Mouse (Mus musculus) testis, postnatal 10 days (tissue): ENCODE results near the gene Gps2.
"Not testable (repeated sequence)": the region's sequence is repeated elsewhere in the genome, so short reads cannot be mapped to it uniquely, and the experiment has no call there.

Experiments used
- DNase-seq: peaks from one replicate; pipeline ENCODE4 v3.0.0; 2021; ENCODE audit warnings: low spot score

The Gps2 gene

DNA sequence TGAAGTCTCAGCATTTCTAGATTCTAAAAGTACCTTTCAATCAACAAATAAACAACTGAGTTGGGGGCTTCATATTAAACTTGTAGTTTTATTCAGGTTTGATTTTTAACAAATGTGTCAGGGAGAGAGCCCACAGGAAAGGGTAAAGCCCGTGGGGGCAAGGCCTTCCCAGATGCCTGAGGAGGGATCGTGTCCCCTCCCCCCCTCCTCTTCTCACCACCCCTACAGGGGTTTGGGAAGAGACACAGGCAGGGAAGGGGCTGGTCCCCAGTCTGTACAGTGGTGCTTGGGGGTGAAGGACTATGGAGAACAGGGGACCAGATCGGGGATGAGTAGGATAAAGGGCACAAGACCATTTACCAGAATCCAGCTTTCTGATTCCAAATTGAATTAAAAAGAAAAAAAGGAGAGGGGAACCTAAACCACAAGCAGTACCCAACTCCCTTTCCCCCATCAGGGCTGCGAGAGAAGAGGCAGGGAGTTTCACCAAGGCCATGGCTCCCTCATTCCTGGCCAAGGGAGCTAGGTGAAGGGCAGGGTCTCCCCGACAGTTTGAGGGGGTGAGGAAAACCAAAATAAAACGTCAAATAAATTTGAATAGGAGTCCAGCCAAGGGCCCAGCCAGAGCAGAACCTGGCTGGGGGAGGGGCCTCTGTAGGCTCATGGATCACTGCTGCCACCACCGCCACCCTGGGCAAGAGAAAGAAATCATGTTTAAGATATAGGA lies 3.1 kb downstream of the Gps2 start:
- not testable (repeated sequence) for DNase-seq

DNA sequence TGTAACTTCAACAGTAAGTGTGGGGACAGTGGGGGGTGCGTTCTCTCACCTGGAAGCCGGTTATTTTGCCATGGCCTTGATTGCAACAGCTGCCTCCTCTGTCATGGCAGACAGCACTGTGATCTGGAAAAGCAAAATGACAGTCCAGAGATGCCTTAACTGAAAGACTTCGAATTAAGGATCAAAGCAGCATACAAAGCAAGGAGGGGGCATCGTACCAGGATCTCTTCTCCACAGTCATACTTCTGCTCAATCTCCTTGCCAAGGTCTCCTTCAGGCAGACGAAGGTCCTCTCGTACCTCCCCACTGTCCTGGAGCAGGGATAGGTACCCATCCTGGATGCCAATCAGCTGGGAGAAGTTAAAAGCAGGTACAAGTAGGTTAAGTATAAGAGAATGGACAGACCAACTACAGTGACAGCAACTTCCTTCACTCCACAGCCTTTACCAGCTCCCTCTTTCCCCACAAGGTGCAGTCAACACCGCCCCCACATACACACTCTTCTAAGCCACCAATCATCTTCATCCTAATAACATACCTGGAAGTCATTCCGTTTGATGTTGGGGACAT lies 3.8 kb downstream of the Gps2 start:
- DNase-seq: no peak

DNA sequence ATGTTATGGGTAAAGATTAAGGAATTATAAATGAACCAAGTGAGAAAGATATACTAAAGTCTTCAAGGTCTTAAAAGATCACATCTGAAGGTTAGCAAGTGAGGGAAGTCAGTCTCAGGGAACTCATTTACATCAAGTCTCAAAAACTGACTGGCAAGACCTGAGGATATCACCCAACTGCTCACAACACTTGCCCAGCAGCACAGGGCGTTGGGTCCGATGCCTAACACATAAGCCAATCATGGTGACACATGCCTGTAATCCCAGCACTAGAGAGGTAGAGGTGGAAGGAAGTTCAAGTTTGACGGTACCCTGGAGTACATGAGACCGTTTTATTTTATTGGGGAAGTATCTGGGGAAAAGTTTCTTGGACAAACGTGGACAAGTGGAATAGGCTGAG lies 4.4 kb downstream of the Gps2 start:
- DNase-seq: no peak

DNA sequence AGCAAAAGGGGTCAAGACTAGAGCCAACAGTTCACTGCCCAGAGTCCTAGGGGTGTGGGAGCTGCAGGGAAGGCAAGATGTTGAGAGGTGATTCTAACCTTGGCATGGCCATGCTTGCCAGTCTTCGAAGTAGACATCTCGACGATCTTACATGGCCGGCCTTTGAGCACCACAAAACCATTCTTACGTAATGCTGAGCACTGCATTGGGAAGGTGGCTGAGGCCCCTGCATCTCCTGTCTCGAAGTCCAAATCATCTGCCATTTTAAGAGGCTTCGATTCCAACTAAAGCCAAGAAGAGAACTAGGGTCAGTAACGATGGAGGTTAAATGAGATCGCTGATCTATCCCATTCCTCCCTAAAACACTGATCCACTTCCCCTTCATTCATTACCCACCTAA lies 5.4 kb downstream of the Gps2 start:
- no peak for DNase-seq

DNA sequence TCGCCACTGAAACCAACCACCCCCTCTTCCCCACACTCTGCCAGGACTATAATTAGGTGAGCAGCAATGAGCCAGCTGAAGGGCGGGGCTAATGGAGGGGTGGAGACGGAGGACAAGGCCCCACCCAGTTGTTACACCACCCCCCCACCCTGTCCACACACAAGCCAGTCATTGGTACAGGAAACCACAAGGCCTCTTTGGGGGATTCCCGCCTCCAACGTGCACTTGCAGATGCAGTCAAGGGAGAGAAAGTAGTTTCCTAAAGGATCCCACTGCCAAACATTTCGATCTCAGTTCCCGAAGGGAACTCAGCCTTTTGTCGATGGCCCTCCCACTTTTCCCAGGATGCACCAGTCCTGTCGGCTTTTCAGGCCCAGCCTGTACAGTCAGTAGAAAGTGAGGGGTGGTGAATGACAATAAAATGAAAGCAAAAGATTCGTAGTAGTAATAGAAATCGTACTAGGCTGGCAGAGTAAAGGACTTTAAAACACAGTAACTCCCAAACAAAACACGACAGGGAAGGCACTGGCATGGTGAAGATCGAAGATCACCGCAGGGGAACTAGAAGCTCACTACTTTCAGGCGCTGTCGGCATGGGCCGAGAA lies 6.1 kb downstream of the Gps2 start:
- peak; percentile 85 for DNase-seq

DNA sequence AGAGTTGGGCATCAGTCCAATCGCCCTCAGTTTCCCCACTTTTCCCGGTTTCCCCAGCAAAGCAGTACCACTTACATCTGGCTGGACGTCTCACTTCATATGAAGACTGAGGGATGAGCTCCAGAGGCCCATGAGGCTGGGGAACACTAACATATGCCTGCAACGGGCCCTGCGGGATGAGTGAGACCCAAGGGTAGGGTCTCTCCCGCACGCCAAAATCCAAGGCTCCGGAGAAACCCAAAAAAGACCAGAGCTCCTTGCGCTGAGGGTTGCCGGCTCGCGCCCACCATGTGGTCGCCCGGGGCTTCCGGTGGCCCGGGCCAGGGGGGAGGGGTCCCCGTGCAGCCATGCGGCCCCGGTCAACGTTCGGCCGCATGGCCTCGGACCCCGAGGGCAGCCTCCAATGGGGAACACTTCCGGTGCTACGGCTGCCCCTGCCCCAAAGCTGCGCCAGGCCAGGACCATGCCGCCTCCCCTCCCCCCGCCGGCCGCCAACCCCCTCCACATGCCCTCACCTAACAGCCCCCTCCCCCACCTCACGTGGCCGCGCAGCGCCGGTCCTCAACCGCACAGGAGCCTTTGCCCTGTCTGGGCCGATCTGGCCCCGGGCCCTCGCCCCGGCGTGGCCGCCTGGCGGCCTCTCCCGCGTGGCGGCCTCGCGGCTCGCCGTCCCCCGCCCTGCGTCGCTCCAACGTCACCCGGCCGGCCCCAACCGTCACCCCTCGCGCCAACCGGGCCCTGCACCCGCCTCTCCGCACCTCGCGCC lies 6.8 kb downstream of the Gps2 start:
- DNase-seq: peak; percentile 86

DNA sequence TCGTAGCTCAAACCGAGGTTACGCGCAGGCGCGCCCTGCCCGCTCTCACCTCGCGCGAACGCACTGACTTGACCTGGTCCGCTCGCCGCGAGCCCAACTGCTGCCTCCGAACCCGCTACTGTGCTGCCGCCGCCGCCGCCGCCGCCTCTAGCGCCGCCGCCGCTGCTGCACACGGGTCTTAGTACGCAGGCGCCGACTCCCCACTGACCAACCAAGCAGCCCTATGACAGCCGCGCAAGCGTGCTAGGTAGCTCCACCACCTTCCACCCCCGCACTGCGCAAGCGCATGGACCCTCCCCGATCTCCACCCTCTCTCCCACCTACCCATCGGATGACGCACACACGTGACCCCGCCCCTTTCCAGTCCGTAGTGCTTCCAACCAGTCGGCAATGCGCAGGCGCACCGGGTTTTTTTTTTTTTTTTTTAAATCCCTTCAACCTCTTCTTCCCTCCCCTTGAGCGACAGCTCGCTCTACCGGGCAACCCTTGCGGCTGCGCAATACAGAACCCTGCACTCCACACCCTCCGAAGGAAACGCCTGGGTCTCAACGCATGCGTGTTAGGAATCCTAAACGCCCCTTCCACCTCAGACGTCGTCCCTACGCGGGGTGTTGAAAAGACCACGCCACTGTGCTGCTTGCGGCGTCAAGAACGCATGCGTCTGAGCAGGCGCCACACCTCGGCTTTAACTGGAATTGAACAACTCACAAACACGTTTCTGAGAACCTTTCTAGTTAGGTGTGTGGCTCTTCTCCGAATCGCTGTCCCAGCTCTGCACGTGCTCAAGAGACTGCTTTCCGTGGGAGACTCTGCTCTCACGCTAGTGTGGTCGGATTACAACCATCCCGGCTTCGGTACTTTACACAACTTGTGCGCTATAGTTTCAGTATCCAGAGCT lies 7.7 kb downstream of the Gps2 start, which contains the start of gene Eif5a:
Gene Eif5a (minus strand): TSS at position 845 of the 898 bp plus-strand sequence.
- DNase-seq: peak; percentile 100

DNA sequence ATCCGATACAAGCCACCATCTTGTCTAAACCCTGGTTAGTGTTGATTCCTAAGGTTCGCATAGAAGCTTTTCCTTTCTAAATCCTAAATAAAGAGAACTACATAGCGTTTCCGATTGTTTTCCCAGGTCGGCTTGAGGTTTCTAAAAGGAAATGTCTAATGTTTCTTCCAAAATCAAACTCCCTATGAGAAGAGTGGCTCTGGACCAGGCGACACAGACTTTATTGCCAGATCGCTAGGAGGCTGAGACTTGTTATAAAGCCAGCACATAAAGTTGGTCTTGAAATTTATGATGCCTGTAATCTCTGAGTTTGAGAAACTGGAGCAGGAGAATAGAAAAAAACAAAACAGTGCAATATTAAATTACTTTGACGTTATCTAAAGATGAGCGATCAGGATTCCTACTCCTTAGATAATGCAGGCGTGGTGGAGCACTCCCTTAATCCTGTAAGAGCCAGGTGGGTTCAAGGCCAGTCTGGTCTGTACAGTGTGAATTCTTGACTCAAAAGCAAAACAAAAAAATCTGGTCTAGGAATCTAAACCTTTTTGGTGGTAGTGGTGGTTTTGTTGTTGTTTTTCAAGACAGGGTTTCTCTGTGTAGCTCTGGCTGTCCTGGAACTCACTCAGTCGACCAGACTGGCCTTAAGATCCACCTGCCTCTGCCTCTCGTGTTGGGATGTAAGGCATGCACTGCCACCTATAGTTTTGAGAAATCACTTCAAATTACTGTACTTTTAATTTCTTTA lies 8.5 kb downstream of the Gps2 start:
- DNase-seq: no peak

DNA sequence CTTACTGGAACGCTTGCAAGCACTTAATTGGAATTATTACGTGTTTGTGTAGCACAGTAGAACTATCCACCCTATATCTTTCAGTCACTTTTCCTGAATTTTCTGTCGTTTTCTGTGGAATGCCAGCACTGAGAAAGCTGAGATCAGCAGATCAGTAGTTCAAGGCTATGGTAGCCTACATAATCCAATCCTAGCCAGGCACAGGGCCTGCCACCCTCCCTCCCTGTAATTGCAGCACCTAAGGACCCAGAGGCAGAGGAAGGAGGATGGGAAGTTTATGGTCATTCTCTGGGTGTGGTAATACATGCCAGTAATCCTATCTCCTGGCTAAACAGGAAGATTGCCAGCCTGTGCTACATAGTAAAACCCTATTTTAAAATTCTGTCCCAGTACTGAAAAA lies 9.1 kb downstream of the Gps2 start:
- DNase-seq: no peak

DNA sequence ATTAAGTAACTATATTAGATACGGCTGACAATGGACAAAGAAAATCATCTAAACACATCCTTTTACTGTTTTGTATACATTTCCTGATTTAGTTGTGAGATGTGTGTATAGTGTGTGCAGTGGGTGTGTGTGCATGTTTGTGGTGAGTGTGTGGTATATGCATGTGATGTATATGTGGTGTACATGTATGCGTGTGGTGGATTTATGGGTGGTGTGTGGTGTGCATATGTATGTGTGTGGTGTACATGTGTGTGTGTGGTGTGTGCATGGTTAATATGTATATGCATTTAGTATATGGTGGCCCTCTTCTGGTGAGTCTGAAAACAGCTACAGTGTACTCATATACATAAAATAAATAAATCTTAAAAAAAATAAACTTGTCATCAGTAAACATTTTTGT lies 13.8 kb downstream of the Gps2 start:
- no peak for DNase-seq

DNA sequence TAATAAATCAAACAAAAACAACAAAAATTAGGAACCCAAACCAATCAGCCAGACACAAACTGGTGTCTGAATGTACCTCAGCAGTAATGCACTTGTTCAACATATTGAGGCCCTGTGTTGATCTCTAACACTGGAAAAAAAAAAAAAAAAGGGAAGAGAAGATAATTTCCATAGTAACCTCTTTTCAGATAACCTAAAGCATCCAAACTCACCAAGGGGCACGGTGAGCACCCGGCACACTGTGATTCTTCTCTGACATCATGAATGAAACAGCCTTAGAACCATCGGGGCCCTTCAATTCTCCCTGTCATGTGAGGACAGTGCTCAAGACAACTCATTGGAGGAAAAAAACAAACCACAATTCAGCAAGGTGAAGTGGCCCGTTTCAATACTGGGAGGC lies 16.0 kb downstream of the Gps2 start:
- no peak for DNase-seq

DNA sequence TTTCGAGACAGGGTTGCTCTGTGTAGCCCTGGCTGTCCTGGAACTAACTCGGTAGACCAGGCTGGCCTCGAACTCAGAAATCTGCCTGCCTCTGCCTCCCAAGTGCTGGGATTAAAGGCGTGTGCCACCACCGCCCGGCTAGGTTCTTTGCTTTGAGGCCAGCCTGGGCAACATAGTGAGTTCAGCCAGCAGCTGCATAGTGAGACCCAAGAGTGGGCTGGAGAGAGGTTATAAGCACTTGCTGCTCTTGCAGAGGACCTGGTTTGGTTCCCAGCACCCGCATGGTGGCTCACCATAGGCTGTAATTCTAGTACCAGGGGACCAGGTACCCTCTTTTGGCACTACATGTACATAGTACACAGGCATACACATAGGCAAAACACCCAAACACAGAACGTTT lies 16.5 kb downstream of the Gps2 start:
- DNase-seq: not testable (repeated sequence)

DNA sequence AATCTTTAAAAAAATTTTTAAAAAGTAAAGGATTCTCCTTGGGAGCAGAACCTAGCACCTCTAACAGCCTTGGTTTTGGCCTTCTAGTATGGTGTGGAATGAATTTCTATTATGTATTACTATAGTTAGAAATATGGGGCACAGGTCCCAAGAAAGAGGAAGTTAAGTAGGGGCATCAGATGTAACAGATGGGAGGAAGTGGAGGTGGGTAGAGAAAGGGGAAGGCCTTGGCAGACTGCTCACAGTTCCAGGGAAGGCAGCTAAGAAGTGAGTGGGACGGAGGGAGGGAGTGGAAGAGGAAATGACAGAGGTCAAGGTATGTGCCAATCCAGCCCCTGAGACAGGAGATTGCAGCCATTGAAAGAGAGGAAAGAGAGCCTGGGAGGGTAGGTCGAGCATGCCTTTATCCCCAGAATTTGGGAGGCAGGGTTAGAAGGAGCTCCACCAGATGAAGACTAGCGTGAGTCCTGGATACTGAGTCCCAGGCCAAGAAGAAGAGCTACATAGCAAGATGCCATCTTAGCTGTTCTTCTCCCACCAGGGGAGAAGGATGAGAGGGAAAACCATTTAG lies 17.4 kb downstream of the Gps2 start:
- DNase-seq: no peak

DNA sequence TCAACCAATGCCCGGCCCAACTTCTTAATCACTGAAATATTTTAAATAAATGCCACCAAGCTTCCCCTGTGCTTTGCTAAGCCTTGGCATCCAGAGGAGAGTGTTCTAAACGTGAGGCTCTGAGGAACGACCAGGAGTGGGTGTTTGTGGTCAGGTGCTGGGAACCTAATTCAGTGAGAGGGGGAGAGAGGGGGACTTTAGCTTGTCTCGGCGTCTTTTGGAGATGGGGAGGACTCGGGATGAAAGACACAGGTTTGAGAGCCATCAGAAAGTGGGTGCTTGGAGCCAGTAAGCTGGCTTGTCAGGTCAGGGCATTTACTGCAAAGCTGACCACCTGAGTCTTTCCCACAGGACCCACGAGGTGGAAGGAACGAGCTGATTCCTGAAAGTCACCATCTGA lies 18.1 kb downstream of the Gps2 start:
- DNase-seq: no peak

DNA sequence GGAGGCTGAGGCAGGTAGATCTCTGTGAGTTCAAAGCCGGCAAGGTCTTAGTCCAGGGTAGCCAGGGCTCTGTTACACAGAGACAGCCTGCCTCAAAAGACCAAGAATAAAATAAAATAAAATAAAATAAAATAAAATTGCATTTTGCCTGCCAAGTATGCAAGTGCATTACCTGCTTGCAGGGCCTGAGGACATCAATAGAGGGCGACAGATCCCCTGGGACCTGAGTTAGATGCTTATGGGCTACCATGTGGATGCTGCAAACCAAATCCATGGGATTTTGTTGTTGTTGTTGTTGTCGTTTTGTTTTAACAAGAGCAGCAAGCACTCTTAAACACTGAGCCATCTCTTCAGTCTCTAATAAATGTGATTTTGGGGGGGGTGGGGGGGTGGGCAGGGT lies 18.6 kb downstream of the Gps2 start:
- no peak for DNase-seq

DNA sequence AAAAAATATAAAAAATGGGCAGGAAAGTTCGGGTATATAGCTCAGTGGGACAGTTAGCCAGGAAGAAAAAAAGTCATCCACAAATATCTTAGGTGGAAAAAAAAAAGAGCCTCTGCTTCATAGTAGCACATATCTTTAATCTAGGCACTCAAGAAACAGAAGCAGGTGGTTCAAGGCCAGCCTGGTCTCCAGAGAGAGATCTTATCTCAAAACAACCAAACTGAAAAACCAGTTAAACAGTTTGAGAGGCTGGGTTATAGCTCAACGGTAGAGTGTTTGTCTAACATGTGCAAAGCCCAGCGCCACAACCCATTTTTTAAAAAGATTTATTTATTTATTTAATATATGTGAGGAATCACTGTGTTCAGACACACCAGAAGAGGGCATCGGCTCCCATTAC lies 19.4 kb downstream of the Gps2 start:
- DNase-seq: no peak

DNA sequence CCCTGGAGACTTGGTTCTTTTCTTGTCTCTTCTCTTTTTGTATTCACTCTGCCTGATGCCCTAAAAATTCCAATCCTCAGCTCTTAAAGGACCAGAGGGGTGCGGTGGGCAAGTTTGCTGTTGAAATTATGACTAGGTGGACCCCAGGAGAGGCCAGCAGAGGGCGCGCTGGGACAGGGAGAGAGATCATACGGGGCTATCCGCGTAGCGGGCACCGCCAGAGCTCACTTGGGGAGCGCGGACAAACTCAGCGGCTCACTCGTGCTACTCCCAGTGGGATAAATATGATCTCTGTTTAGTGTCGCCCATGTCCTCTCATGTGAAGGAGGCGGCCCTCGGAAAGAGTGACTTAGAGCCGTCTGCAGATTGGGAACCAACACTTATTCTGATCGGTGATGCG lies 20.5 kb downstream of the Gps2 start:
- peak; percentile 99 for DNase-seq

DNA sequence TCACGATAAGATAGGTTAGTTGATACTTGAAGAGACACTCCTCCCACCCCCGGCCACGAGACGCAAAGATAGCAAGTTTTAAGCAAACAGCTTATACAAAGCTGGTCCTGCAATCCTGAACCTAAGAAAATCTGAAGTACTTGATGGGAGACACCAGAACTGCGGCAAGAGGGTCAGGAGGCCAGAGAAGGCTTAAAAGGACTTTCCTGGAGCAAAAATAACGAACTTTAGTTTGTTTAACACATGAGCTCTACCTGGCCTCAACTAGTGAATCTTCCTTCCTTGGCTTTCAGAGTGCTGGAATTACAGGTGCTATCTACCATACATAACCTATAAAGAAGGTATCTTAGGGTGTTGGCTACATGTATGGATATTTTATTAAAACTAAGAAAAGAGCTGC lies 21.0 kb downstream of the Gps2 start:
- DNase-seq: no peak

DNA sequence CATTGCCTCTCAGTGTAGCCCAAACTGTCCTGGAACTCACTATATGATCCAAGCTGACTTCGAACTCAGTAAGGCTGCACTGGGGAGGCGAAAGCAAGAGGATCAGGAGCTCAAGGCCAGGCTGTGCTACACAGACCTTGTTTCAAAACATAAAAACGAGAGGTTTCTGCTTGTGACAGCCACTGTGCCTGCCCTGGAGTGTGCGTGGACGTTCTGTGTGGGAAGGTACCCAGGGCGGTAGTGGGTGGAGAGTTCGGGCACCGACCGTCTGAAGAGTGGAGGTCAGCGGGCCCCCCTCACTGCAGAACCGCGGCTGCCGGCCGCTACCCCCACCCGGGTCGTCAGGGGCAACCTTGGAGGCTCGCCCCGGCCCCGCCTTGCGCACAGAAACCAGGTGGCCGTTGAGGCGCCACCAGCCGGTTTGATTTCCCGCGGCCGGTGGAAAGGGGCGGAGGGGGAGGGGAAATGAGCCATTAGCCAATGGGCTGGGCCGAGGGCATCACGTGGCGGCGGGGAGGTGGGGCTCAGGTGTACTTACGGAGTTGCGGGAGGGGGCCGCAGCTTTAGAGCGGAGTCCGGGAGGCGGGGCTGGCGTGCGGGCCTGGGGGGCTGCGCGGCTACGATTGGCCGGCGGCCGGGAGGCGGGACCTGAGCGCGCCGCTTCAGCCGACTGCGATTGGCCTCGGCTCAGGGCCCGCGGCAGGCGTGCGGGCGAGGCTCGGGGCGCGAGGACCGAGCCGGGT lies 21.6 kb downstream of the Gps2 start, which contains the start of gene Ybx2:
Gene Ybx2 (plus strand): TSS at position 660 of the 743 bp plus-strand sequence.
- DNase-seq: peak; percentile 93

DNA sequence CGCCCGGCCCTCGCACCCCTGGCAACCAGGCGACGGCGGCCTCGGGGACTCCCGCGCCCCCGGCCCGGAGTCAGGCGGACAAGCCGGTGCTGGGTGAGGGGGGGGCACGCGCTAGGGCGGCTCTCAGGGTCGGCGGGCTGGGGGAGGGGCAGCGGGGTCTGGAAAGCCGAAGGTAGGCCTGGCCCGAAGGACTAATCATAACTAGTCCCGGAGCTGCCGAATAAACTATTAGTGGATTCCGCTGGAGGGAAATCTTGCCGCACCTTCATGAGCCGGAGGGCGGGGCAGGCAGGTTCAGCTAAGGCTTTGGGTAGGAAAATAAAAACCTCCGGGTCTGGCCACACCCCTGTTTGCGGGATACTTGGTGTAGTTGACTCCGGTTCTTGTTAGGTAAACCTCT lies 22.5 kb downstream of the Gps2 start:
- DNase-seq: peak; percentile 79
